Mouse (Mus musculus) frontal cortex, postnatal 14 days (tissue): ENCODE results near the gene Rgs9.

ENCODE experiments used
- DNase-seq, 2 experiments: peaks; one replicate each; pipeline ENCODE4 v3.0.0; 2022; ENCODE audit warnings: low spot score in 2 of 2

The Rgs9 gene

GRCm38 (mm10) chr11:109244635-109245360 is 53.1 kb downstream of the Rgs9 start:
- peak in 1 of 2 experiments; percentile 30 for DNase-seq

GRCm38 (mm10) chr11:109240126-109240525 is 57.8 kb downstream of the Rgs9 start:
- DNase-seq: no peak

- no peak for DNase-seq
Observed at GRCm38 (mm10) chr11:109238671-109239070, 59.3 kb downstream of the Rgs9 start.

- no peak for DNase-seq
Observed at GRCm38 (mm10) chr11:109237796-109238195, 60.1 kb downstream of the Rgs9 start.

GRCm38 (mm10) chr11:109233627-109234026 is 64.3 kb downstream of the Rgs9 start:
- DNase-seq: no peak

- DNase-seq: no peak
Observed at GRCm38 (mm10) chr11:109232811-109233210, 65.1 kb downstream of the Rgs9 start.

DNA sequence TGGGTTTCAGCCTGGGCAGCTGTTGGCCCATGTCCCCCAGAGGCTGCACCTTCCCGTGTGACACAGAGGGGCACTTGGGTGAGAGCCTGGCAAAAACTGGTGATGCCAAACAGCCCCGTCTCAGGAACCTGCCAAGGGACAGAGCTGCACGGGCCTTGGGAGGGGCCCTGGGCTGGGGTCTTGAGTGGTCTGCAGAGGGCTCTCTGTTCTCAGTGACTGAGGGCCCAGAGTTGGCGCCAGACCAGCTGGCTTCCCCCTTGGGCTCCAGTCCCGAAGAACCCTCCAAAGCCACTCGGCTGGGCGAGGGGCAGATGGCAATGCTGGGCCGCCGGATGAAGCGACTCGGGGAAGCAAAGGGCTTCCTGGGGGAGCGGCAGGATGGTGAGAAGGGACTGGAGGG is 70.8 kb downstream of the Rgs9 start:
- no peak for DNase-seq

- peak in 1 of 2 experiments; percentile 20 for DNase-seq
Observed at GRCm38 (mm10) chr11:109221209-109222007, 76.5 kb downstream of the Rgs9 start.

DNA sequence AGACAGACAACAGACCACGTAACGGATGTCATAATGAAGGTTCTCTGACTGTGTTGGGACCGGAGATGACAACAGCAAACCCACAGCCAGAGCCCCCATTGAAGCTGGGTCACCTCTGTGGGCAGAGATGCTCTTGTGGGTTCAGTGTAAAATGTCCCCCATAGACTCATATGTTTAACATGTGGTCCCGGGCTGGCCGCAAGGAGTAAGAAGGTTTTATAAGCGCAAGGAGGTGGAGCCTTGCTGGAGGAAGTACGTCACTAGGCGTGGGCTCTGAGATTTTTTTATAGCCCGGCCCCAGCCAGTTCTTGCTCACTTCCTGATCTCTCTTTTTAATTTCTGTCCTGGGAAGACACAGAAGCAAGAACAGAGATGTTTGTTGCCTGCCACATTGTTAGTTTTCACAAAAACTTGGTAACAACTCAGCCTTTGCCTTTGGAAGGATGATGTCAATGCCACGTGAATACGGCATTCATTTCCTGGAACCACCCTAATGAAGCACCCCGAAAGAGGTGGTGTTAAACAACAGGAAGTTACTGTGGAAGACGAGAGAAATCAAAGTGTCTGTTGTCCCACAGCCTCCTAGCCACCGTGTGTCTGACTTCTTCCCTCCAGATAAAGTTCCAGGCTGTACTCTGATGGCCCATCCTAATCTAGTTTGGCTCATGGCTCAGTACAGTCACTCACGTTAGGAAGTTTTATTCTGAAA is 79.1 kb downstream of the Rgs9 start:
- DNase-seq: no peak

DNA sequence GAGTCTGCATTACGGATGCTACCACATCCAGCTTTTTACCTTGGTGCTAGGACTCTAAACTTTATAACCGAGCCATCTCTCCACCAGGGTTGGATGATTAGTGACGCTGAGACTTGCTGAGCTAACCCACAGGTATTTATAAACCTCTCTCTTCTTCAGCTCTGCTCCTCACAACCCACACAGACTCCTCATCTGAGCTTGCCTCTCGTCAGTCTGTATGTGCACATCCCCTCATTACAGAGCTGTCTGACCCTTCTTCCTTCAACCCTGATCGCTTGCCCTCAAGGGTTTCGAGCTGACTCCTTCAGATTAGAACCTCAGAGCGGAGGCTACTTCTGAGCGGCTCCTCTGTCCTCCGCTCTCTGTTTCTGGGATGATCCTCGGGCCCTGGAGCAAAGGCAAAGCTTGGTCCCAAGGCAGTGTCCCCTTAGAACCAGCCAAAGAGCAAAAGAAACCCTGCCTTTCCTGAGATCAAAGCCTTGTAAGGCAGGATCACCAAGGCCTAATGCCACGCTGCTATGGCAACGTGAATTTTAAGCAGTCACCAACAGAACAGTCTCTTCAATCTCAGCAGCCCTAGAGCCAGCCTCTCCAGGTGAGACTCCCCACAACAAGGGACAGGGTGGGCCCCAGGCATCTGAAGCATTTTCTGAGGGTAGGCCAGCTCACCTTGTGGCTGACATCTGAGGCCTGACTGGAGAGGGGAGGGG is 79.9 kb downstream of the Rgs9 start:
- no peak for DNase-seq

GRCm38 (mm10) chr11:109210772-109211171 is 87.2 kb downstream of the Rgs9 start:
- no peak for DNase-seq

DNA sequence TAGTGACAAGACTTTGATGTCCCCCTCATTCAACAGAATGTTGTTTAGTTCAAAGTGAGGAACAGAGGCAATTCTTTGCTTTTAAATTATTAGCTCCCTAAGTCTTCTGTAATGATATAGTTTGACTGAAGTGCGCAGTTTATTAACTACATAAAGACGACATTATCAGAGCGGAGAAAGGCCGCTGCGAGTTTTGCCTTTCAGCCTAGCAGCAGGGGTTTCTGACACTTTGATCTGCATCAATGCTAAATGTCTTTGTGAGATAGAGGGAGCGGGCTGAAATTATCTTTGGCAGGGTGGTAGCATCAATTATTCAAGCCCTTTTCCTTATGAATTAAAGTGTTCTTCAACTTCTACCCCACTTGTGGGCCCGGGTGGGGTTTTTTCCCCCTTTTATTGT is 87.6 kb downstream of the Rgs9 start:
- DNase-seq: no peak

DNA sequence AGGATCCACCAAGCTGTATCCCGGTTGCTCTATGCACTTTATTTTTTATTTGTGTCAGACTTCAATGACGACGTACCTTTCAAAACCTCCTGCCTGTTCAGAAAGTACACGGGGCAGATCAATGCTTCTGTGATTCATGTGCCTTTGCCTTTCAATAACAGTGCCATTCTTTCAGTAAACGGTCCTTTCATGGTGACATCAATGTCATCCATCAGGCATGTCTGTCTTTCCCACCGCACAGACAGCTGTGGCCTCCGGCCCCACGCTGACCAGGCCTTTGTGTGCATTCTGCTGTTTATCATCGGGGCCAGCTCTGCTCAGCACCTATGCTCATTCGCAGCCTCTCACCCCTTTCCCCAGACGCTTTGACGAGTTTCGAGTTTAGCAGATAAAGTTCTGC is 91.2 kb downstream of the Rgs9 start:
- DNase-seq: no peak

DNA sequence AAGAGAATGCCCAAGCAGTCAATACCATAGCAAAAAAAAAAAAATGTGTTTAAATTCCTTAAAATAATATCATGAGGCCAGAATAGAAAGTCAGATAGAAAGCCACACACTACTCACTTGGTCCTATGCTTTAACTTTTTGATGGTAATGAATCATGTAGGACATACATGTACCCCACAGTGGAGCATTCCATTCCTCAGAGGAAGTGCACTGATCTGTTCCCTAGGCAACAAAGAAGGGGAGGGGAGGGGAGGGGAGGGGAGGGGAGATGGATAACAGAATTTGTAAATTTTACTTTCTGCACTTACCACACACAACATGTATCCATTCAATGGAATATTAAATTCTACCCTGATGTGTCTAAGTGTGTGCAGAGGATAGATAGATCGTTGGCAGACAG is 91.9 kb downstream of the Rgs9 start:
- DNase-seq: no peak

GRCm38 (mm10) chr11:109199612-109200293 is 98.2 kb downstream of the Rgs9 start:
- DNase-seq: no peak

- peak; percentile 37 to 66 for DNase-seq
Observed at GRCm38 (mm10) chr11:109192673-109193557, 105.0 kb downstream of the Rgs9 start.

- no peak for DNase-seq
Observed at GRCm38 (mm10) chr11:109188235-109188634, 109.7 kb downstream of the Rgs9 start.

DNA sequence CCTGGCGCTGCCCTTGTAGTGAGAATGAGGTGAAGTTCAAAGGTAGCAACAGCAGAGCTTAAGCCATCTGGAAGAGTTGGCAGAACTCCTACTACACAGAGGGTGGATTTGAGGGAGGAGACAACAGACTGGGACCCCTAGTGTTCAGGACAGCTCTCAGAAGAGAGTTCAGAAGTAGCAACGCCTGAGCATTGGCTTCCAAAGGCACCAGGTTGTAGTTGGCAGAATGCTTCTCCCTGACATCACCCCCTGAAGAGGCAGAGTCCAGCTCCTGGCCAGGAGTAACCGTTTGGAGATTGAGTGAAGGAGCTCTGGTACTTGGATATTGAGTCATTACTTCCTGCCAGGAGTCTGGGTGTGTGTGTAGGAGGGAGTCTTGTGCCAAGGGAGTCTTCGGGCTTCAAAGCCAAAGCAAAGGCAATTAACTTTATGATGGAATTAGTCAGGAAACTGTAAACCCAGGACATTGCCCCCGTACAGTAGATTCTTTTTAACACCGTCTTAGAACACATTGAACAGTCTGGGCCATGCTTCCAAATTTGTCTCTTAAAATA is 110.2 kb downstream of the Rgs9 start:
- DNase-seq: no peak

- no peak for DNase-seq
Observed at GRCm38 (mm10) chr11:109181118-109181517, 116.8 kb downstream of the Rgs9 start.

DNA sequence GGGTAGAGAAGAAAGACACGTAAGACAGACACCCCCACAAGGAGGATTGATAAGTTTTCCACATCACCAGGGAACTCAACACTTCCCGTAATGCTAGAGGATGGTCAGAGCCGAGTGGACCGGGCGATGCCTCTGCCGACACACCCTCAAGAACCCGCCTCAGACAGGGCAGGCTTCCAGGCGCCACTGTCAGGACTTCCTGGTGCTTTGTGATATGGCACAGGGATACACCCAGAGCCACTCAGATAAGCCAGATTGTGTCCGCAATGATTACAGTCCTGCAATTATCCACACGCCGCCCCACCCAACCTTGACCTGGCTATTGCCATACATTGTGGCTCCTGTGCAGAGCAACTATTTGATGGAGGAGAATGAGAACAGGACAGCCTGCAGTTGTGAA is 117.6 kb downstream of the Rgs9 start:
- DNase-seq: no peak
